ENCODE assay signal across 14 mouse cellular contexts in genomic region chr19:48411332-48411731, GRCm38 (mm10).
DNase-seq lines count a peak whose midpoint lies in the region; TF ChIP-seq lines count a peak whose summit lies in the region.
"Had no signal": no experiment of that assay in that cellular context is flagged by ENCODE, and none has a peak within 500 bp of the region (broad histone marks: within the 10 kb centered on the region; RNA-seq: fewer than 3 reads in every experiment).

No protein-coding gene starts in this region.

- peaks cover 6% of the 10 kb centered on the region; the same call in 1 of the 2 replicates for H3K4me1 ChIP-seq in kidney, adult 2 months (ENCODE audit: control insufficient read depth, insufficient read depth, low read length)
- H3K4me1 ChIP-seq: heart, embryonic 10.5 days; kidney, embryonic 15.5 days had no signal

- 59% methylated on average over 2 of the region's 2 CpGs for WGBS in kidney, adult 2 months

- H3K4me3 ChIP-seq in gastrocnemius, adult 2 months = no peak overlapping the region
- H3K4me3 ChIP-seq in kidney, adult 2 months (ENCODE audit: insufficient read depth, low read depth, low read length) = no peak overlapping the region
- H3K4me3 ChIP-seq: heart, embryonic 10.5 days; kidney, embryonic 15.5 days; myocyte had no signal

- H3K27ac ChIP-seq in gastrocnemius, adult 2 months = no peak overlapping the region
- H3K27ac ChIP-seq in kidney, adult 2 months (ENCODE audit: insufficient read depth, low read depth, low read length) = no peak overlapping the region
- H3K27ac ChIP-seq: heart, embryonic 10.5 days; kidney, embryonic 15.5 days; macrophage had no signal

- no peaks in the 10 kb centered on the region for H3K36me3 ChIP-seq in kidney, adult 2 months (ENCODE audit: control insufficient read depth, insufficient read depth, low read length)
- H3K36me3 ChIP-seq: heart, embryonic 10.5 days; kidney, embryonic 15.5 days had no signal

- DNase-seq in gastrocnemius, adult 2 months = no peak
- DNase-seq in gastrocnemius, adult 18-20 months (ENCODE audit: low spot score) = no peak
- peak; percentile 7 for DNase-seq in layer of hippocampus, adult 9-10 months (ENCODE audit: low spot score)
- no peak for DNase-seq in layer of hippocampus, adult 8-10 months (ENCODE audit: low spot score in 2 of 2)
- peak; percentile 6 for DNase-seq in 3T3-L1 (ENCODE audit: low read depth, low spot score)
- peak; percentile 40 for DNase-seq in brain, embryonic 14.5 days (ENCODE audit: low read depth)
- DNase-seq in urinary bladder, postnatal 14 days (ENCODE audit: low spot score) = no peak
- no peak for DNase-seq in kidney, adult 2 months
- DNase-seq: cerebellum, adult 9-11 months; thymus, postnatal 25 days had no signal

- intact Hi-C loops in gastrocnemius, adult 2 months (cut with DNase I) = no loop called here

- no peaks in the 10 kb centered on the region; the same call in 1 of the 2 replicates for H3K27me3 ChIP-seq in kidney, adult 2 months (replicated peaks; ENCODE audit: control insufficient read depth, insufficient read depth, low read length)
- H3K27me3 ChIP-seq: kidney, embryonic 15.5 days had no signal

- no peak for TF ChIP-seq POLR2A in brain, embryonic 14.5 days (IDR thresholded peaks at IDR 0.05; ENCODE audit: borderline replicate concordance, extremely low read depth, insufficient read depth, insufficient read length, poor library complexity, severe bottlenecking)
- TF ChIP-seq POLR2A in kidney, adult 2 months (IDR thresholded peaks at IDR 0.05; ENCODE audit: low read depth, low read length) = no peak

- TF ChIP-seq CTCF in gastrocnemius, adult 2 months (IDR thresholded peaks at IDR 0.05) = 0 out of 2 replicates have a peak, but pooled peaks have one; percentile 4
- TF ChIP-seq CTCF in brain, embryonic 14.5 days (IDR thresholded peaks at IDR 0.05; ENCODE audit: borderline replicate concordance, extremely low read depth, insufficient read depth, insufficient read length) = peak; percentile 34; the same call in 1 of the 2 replicates
- TF ChIP-seq CTCF in kidney, adult 2 months (conservative IDR thresholded peaks at IDR 0.05; ENCODE audit: insufficient read depth, insufficient read length, low read depth, low read length) = no peak

Comparison
In these comparisons a context has a peak if more than half of its experiments do, and no peak if none do; other contexts are left out.
1. DNase-seq: peak in layer of hippocampus, adult 9-10 months (single experiment), 3T3-L1 (single experiment) and brain, embryonic 14.5 days (single experiment); none in gastrocnemius, adult 2 months (single experiment), gastrocnemius, adult 18-20 months (single experiment), layer of hippocampus, adult 8-10 months (0 of 2), urinary bladder, postnatal 14 days (single experiment) and kidney, adult 2 months (single experiment).